Mouse (Mus musculus) heart, postnatal 0 days (tissue): ENCODE results near the gene Lmna. TPM values are rescaled to one million over a fixed set of nuclear protein-coding genes. Genes with fewer than 3 reads are reported as not detected.

Experiments
- ATAC-seq: fragments of 200-750 bp; cut with Nextera tagmentation; 2 replicates; pipeline ENCODE4 v1.8.0; 2017; ENCODE audit warnings: low read depth, moderate number of reproducible peaks, moderate library complexity; ENCODE audit not compliant: insufficient read depth
- DNase-seq: peaks from one replicate; pipeline ENCODE4 v3.0.0-alpha.2; 2016; ENCODE audit warnings: low spot score
- H3K27ac ChIP-seq: fragments of 300-500 bp; sonication (generic); 2 replicates; pipeline ENCODE4 v1.5.1; 2014; ENCODE audit warnings: low read depth, mild to moderate bottlenecking
- H3K27me3 ChIP-seq: fragments of 300-500 bp; sonication (generic); 2 replicates; pipeline ENCODE4 v1.6.1; 2014; ENCODE audit warnings: low read length, mixed read lengths; ENCODE audit not compliant: control insufficient read depth, insufficient read depth
- H3K36me3 ChIP-seq: fragments of 300-500 bp; sonication (generic); replicated peaks from 2 replicates; pipeline ENCODE4 v1.6.1; 2014; ENCODE audit warnings: low read length, mixed read lengths; ENCODE audit not compliant: control insufficient read depth, insufficient read depth
- H3K4me1 ChIP-seq: fragments of 300-500 bp; sonication (generic); 2 replicates; pipeline ENCODE4 v1.6.1; 2014; ENCODE audit warnings: antibody characterized with exemption; ENCODE audit not compliant: control insufficient read depth, insufficient read depth
- H3K4me2 ChIP-seq: fragments of 300-500 bp; sonication (generic); 2 replicates; pipeline ENCODE4 v1.6.1; 2014; ENCODE audit warnings: low read depth, mild to moderate bottlenecking, low read length, moderate library complexity
- H3K4me3 ChIP-seq: fragments of 300-500 bp; sonication (generic); 2 replicates; pipeline ENCODE4 v1.5.1; 2014; ENCODE audit warnings: low read depth, low read length
- H3K9ac ChIP-seq: fragments of 300-500 bp; sonication (generic); replicated peaks from 2 replicates; pipeline ENCODE4 v1.6.1; 2014; ENCODE audit warnings: low read depth, low read length, mixed read lengths
- H3K9me3 ChIP-seq: fragments of 300-500 bp; sonication (generic); replicated peaks from 2 replicates; pipeline ENCODE4 v1.6.1; 2016; ENCODE audit warnings: low read length; ENCODE audit not compliant: control insufficient read depth
- CTCF ChIP-seq: IDR thresholded peaks from 2 replicates; pipeline ENCODE4 v1.5.1; 2016; ENCODE audit warnings: antibody characterized with exemption, control low read depth, low read depth
- EP300 ChIP-seq: IDR thresholded peaks from 2 replicates; pipeline ENCODE4 v1.6.1; 2016; ENCODE audit warnings: antibody characterized with exemption, low read depth
- WGBS: fragments of 180-500 bp; shearing (Covaris S2); extraction: QIAGEN DNeasy Blood & Tissue Kit; methylation state at CpG from one replicate; pipeline ENCODE4 v1.1.7; 2014; 5-methylcytosine and 5-hydroxymethylcytosine counted together
- polyA plus RNA-seq: library from polyadenylated mRNA; unstranded; fragments of >200 nt; fragmentation: Nextera tagmentation; extraction: Ambion mirVana; gene quantifications from 2 replicates; pipeline ENCODE4 v1.2.1, GENCODE M21; 2015
- total RNA-seq: library from RNA; depleted of rRNA; stranded (reverse); fragments of >200 nt; gene quantifications from 2 replicates; pipeline ENCODE4 v1.2.3, GENCODE M21; 2014; ENCODE audit warnings: low replicate concordance

The Lmna gene
- total and polyA plus RNA-seq, 2 experiments from 2014 or later: 122 to 156 TPM

- Histone ChIP-seq H3K9me3 (no peaks in the 10 kb centered on the region), H3K4me2 (no peak overlapping the region), H3K36me3 (no peaks in the 10 kb centered on the region; the same call in 1 of the 2 replicates), H3K27me3 (no peaks in the 10 kb centered on the region), H3K4me3 (no peak overlapping the region), H3K9ac (no peak overlapping the region), H3K27ac (no peak overlapping the region), H3K4me1 (peaks cover 10% of the 10 kb centered on the region; the same call in 1 of the 2 replicates)
- DNase-seq (no peak), ATAC-seq (no peak)
- TF ChIP-seq EP300: no peak
- no peak for TF ChIP-seq CTCF
- WGBS: 75% methylated on average over 8 of the region's 8 CpGs
Measured at GRCm38 (mm10) chr3:88523027-88523426, 13.3 kb upstream of the Lmna start.

- WGBS: 25% methylated on average over 9 of the region's 9 CpGs
- Histone ChIP-seq H3K27me3 (no peaks in the 10 kb centered on the region), H3K9me3 (no peaks in the 10 kb centered on the region), H3K27ac (no peak overlapping the region), H3K36me3 (no peaks in the 10 kb centered on the region; the same call in 1 of the 2 replicates), H3K4me1 (peaks cover 3% of the 10 kb centered on the region; the same call in 1 of the 2 replicates), H3K4me2 (no peak overlapping the region), H3K9ac (no peak overlapping the region), H3K4me3 (no peak overlapping the region)
- DNase-seq: peak; percentile 82
- ATAC-seq: peak; percentile 45
- peak; percentile 92 for TF ChIP-seq CTCF
- no peak for TF ChIP-seq EP300
Measured at GRCm38 (mm10) chr3:88521803-88522331, 12.1 kb upstream of the Lmna start.

- no peaks in the 10 kb centered on the region for H3K9me3 ChIP-seq
- H3K4me1 ChIP-seq: no peaks in the 10 kb centered on the region
- no peak for DNase-seq
- H3K36me3 ChIP-seq: no peaks in the 10 kb centered on the region; the same call in 1 of the 2 replicates
- 87% methylated on average over 6 of the region's 6 CpGs for WGBS
- no peak overlapping the region for H3K9ac ChIP-seq
- no peak overlapping the region for H3K27ac ChIP-seq
- no peak for ATAC-seq
- H3K27me3 ChIP-seq: no peaks in the 10 kb centered on the region
- no peak overlapping the region for H3K4me2 ChIP-seq
- TF ChIP-seq EP300 (no peak), CTCF (no peak)
- H3K4me3 ChIP-seq: no peak overlapping the region
Measured at GRCm38 (mm10) chr3:88521156-88521555, 11.4 kb upstream of the Lmna start.

GRCm38 (mm10) chr3:88520078-88520477 is 10.3 kb upstream of the Lmna start:
- no peak for DNase-seq
- no peaks in the 10 kb centered on the region; the same call in 1 of the 2 replicates for H3K36me3 ChIP-seq
- peaks cover 10% of the 10 kb centered on the region; the same call in 1 of the 2 replicates for H3K4me1 ChIP-seq
- TF ChIP-seq EP300 (no peak), CTCF (no peak)
- 78% methylated on average over 2 of the region's 2 CpGs for WGBS
- no peak overlapping the region for H3K4me2 ChIP-seq
- no peak for ATAC-seq
- H3K27ac ChIP-seq: no peak overlapping the region
- no peaks in the 10 kb centered on the region for H3K9me3 ChIP-seq
- no peak overlapping the region for H3K9ac ChIP-seq
- H3K4me3 ChIP-seq: no peak overlapping the region
- no peaks in the 10 kb centered on the region for H3K27me3 ChIP-seq

GRCm38 (mm10) chr3:88518411-88518810 is 8.7 kb upstream of the Lmna start:
- DNase-seq: no peak
- no peak overlapping the region for H3K4me2 ChIP-seq
- H3K9me3 ChIP-seq: no peaks in the 10 kb centered on the region
- no peak overlapping the region for H3K27ac ChIP-seq
- no peak overlapping the region for H3K9ac ChIP-seq
- no peak for TF ChIP-seq CTCF
- TF ChIP-seq EP300: no peak
- peaks cover 14% of the 10 kb centered on the region for H3K4me1 ChIP-seq
- H3K4me3 ChIP-seq: no peak overlapping the region
- ATAC-seq: no peak
- WGBS: 90% methylated on average over 4 of the region's 4 CpGs
- no peaks in the 10 kb centered on the region for H3K36me3 ChIP-seq
- H3K27me3 ChIP-seq: no peaks in the 10 kb centered on the region

GRCm38 (mm10) chr3:88516407-88516806 is 6.7 kb upstream of the Lmna start:
- H3K9ac ChIP-seq: no peak overlapping the region
- no peaks in the 10 kb centered on the region for H3K27me3 ChIP-seq
- ATAC-seq (no peak), DNase-seq (no peak)
- TF ChIP-seq EP300 (no peak), CTCF (no peak)
- WGBS: 73% methylated on average over 2 of the region's 2 CpGs
- no peak overlapping the region for H3K4me3 ChIP-seq
- H3K9me3 ChIP-seq: no peaks in the 10 kb centered on the region
- H3K27ac ChIP-seq: no peak overlapping the region
- H3K36me3 ChIP-seq: no peaks in the 10 kb centered on the region
- no peak overlapping the region for H3K4me2 ChIP-seq
- H3K4me1 ChIP-seq: peaks cover 20% of the 10 kb centered on the region
